Mouse (Mus musculus) embryonic facial prominence, embryonic 13.5 days (tissue): ENCODE measurements around the gene Panx1. TPM values are rescaled to one million over a fixed set of nuclear protein-coding genes. Genes with fewer than 3 reads are reported as not detected.

Experiments used
- ATAC-seq: fragments of 200-750 bp; cut with Nextera tagmentation; 2 replicates; pipeline ENCODE4 v1.8.0; 2017; ENCODE audit warnings: low read depth; ENCODE audit not compliant: insufficient number of reproducible peaks, insufficient read depth, low FRiP score, low TSS enrichment
- H3K27ac ChIP-seq: fragments of 300-500 bp; sonication (generic); 2 replicates; pipeline ENCODE4 v1.5.1; 2015; ENCODE audit warnings: moderate library complexity, mild to moderate bottlenecking, inconsistent platforms
- H3K27me3 ChIP-seq: fragments of 300-500 bp; sonication (generic); 2 replicates; pipeline ENCODE4 v1.6.1; 2015; ENCODE audit warnings: mild to moderate bottlenecking, inconsistent platforms
- H3K36me3 ChIP-seq: fragments of 300-500 bp; sonication (generic); 2 replicates; pipeline ENCODE4 v1.6.1; 2015; ENCODE audit warnings: mild to moderate bottlenecking, inconsistent platforms
- H3K4me1 ChIP-seq: fragments of 300-500 bp; sonication (generic); 2 replicates; pipeline ENCODE4 v1.6.1; 2015; ENCODE audit warnings: inconsistent platforms
- H3K4me2 ChIP-seq: fragments of 300-500 bp; sonication (generic); 2 replicates; pipeline ENCODE4 v1.6.1; 2015; ENCODE audit warnings: moderate library complexity, mild to moderate bottlenecking, inconsistent platforms
- H3K4me3 ChIP-seq: fragments of 300-500 bp; sonication (generic); 2 replicates; pipeline ENCODE4 v1.5.1; 2015; ENCODE audit warnings: mild to moderate bottlenecking, inconsistent platforms
- H3K9ac ChIP-seq: fragments of 300-500 bp; sonication (generic); 2 replicates; pipeline ENCODE4 v1.6.1; 2015; ENCODE audit warnings: mild to moderate bottlenecking, inconsistent platforms
- H3K9me3 ChIP-seq: fragments of 300-500 bp; sonication (generic); 2 replicates; pipeline ENCODE4 v1.6.1; 2016; ENCODE audit warnings: inconsistent platforms
- WGBS: fragments of 180-500 bp; shearing (Covaris S2); methylation state at CpG from one replicate; pipeline ENCODE4 v1.1.7; 2015; ENCODE audit warnings: mixed read lengths; 5-methylcytosine and 5-hydroxymethylcytosine counted together
- polyA plus RNA-seq: library from polyadenylated mRNA; unstranded; fragments of >200 nt; fragmentation: Nextera tagmentation; extraction: Ambion mirVana; gene quantifications from 2 replicates; pipeline ENCODE4 v1.2.1, GENCODE M21; 2015

Panx1 gene
- polyA plus RNA-seq, 1 experiment from 2014 or later = 52.7 TPM

DNA sequence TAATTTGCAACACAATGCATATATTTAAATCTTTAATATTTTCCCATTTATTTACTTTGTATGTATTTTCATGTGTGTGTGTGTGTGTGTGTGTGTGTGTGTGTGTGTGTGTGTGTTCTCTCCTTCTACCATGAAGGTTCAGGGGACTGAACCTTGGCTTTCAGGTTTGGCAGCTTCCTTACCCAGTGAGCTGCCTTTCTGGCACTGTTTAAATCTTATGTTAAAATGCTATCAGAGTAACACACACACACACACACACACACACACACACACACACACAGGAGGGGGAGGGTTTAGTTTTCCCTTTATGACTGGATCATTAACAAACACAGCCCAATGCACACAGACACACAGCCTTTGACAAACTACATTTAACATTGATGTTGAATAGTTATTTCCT is 8.0 kb downstream of the Panx1 start:
- H3K9ac ChIP-seq = no peak overlapping the region
- peaks cover 13% of the 10 kb centered on the region for H3K4me1 ChIP-seq
- H3K27ac ChIP-seq = no peak overlapping the region
- H3K36me3 ChIP-seq = peaks cover 7% of the 10 kb centered on the region; the same call in 1 of the 2 replicates
- no peak overlapping the region for H3K4me3 ChIP-seq
- H3K4me2 ChIP-seq = no peak overlapping the region
- no peaks in the 10 kb centered on the region for H3K9me3 ChIP-seq
- no peaks in the 10 kb centered on the region for H3K27me3 ChIP-seq
- no peak for ATAC-seq

DNA sequence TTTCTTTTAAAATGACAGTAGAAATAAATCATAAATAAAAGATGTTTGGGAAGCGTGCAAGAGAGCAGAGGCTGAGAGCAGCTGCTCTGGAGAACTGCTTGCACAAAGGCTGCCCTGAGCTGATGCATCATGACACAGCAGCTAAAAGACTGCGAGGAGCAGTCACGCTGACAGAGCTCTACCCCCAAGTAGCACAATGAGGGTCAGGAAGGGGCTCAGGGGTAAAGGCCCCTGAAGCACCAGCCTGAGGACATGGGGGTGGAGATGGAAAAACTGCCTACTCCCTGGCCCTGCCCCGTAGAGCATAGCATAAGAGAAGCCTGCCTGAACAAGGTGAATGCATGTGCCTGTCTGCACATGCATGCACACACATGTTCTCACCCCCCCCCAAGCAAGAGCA is 8.5 kb downstream of the Panx1 start:
- Histone ChIP-seq H3K4me3 (no peak overlapping the region), H3K4me2 (no peak overlapping the region), H3K27ac (peak overlapping the region; percentile 22; the same call in 1 of the 2 replicates), H3K4me1 (peaks cover 13% of the 10 kb centered on the region), H3K9me3 (no peaks in the 10 kb centered on the region), H3K9ac (no peak overlapping the region), H3K36me3 (peaks cover 9% of the 10 kb centered on the region), H3K27me3 (no peaks in the 10 kb centered on the region)
- 27% methylated on average over 4 of the region's 4 CpGs for WGBS
- no peak for ATAC-seq

DNA sequence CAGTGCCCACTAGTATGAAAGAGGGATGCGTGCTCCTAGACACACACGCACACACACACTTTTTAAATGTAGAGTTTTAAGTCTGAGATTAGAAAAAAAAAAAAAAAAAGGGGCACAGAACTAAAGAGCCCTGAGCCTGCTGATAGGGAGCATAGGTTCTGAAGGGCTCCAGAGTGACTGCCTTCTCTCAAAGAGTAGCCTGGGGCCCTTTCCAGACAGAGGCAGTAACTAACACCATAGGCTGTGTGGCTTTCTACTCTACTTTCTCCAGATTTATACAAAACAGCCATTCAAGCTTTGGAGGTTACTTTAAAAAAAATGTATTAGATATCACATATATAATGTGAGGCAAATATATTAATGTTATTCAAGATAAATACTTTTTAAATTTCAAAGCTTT is 8.9 kb downstream of the Panx1 start:
- Histone ChIP-seq H3K4me2 (no peak overlapping the region), H3K4me1 (peaks cover 13% of the 10 kb centered on the region), H3K4me3 (no peak overlapping the region), H3K27me3 (no peaks in the 10 kb centered on the region), H3K27ac (no peak overlapping the region), H3K36me3 (peaks cover 13% of the 10 kb centered on the region), H3K9ac (no peak overlapping the region), H3K9me3 (no peaks in the 10 kb centered on the region)
- ATAC-seq = no peak
- 83% methylated on average over 2 of the region's 2 CpGs for WGBS

DNA sequence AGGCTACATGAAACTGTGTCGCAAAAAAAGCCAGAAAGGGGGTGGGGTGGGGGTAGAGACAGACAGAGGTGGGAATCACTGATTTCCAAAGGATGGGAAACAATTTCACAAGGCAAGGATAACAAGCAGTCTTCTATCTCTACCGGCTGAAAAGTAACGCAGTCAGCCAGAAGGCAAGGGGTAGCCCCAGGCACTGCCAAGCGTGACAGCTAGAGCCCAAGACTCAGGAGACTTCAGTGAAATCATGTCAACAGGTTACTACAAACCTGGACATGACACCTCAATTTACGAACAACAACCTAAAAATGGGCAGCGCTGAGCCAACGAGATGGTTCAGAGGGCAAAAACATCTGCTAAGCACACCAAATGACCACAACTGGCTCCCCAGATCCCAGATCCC is 9.3 kb downstream of the Panx1 start:
- H3K9ac ChIP-seq = no peak overlapping the region
- H3K27ac ChIP-seq = no peak overlapping the region
- whole genome bisulfite sequencing = 82% methylated on average over 7 of the region's 7 CpGs
- H3K4me2 ChIP-seq = no peak overlapping the region
- H3K4me1 ChIP-seq = peaks cover 10% of the 10 kb centered on the region
- ATAC-seq = no peak
- no peaks in the 10 kb centered on the region for H3K9me3 ChIP-seq
- H3K36me3 ChIP-seq = peaks cover 13% of the 10 kb centered on the region
- no peak overlapping the region for H3K4me3 ChIP-seq
- no peaks in the 10 kb centered on the region for H3K27me3 ChIP-seq

DNA sequence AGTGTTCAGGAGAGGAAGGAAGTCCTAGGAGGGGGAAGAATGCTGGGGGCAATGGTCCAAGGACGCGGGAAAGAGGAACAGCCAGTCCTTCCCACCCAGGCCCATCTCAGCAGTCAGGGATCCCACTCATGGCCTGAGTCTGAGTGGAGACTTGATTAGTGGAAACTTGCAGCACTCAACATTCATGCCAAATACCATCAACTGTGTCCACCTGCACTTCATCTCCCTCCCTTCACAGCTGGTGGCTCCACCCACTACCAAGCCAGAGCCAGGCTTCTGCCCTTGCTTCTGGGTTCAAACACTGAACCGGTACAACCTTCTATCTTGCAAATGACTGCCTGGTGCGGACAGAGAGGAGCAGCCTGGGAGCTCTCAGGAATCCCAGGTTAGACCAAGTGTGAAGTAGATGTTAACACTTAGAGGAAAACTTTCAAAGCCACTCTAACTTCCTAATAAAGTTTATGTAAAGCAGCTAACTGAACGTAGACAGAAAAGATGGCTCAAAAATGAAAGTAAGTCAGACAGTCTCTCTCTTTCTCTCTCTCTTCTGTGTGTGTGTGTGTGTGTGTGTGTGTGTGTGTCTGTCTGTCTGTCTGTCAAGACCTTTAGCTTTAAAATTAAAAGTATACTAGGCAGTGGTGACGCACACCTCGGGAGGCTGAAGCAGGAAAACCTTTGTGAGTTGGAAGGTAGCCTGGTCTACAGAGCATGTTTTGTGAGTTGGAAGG is 10.6 kb downstream of the Panx1 start:
- WGBS = 79% methylated on average over 7 of the region's 7 CpGs
- peaks cover 15% of the 10 kb centered on the region for H3K36me3 ChIP-seq
- H3K4me1 ChIP-seq = peaks cover 9% of the 10 kb centered on the region
- H3K9ac ChIP-seq = no peak overlapping the region
- H3K27me3 ChIP-seq = no peaks in the 10 kb centered on the region
- no peak for ATAC-seq
- no peak overlapping the region for H3K4me3 ChIP-seq
- H3K27ac ChIP-seq = no peak overlapping the region
- H3K4me2 ChIP-seq = no peak overlapping the region
- H3K9me3 ChIP-seq = no peaks in the 10 kb centered on the region

DNA sequence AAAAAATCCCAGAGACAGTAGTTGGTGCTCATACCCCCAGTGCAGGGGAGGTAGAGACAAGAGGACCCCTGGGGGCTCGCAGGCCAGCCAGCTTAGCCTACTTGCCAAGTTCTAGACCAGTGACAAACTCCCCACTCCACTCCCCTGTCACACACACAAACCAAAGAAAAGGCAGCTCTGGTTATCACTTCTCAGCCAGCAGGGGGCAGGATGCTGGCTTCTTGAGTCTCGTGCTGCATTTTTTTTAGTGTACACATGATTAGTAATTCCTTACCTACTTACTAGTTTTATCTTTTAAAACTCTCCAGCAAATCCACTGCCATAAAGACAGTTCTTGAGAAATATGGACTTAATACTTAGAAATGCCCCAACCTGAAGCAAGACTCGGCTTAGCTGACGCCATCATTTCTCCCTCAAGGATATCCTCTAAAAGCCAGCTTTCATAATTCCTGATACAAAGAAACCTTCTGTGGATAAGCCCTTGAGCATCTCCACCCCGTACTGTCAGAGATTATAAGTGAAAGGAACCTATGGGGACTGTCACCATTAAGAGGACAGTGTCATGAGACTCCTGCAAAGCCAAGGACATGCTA is 11.6 kb downstream of the Panx1 start:
- Histone ChIP-seq H3K9ac (no peak overlapping the region), H3K9me3 (no peaks in the 10 kb centered on the region), H3K4me2 (no peak overlapping the region), H3K4me1 (peaks cover 9% of the 10 kb centered on the region), H3K27me3 (no peaks in the 10 kb centered on the region), H3K27ac (no peak overlapping the region), H3K36me3 (peaks cover 15% of the 10 kb centered on the region), H3K4me3 (no peak overlapping the region)
- ATAC-seq = no peak
- WGBS = 71% methylated on average over 5 of the region's 5 CpGs

DNA sequence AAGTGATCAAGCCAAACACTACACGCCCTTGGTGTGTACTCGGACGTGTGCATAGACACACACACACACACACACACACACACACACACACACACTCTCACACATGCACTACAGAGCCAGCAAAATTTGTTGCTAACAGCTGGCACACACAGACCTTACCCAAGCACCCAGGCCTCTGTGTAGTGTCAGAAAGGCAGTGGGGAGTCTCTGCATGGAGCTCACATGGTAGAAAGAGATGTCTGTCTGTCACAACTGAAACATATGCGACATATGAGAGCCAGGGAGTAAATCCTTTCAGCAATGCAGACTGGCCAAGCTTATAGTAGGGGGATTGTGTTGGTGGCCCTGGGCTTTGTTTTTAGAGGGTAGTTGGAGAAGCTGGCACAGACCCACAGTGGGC is 12.5 kb downstream of the Panx1 start:
- Histone ChIP-seq H3K4me3 (no peak overlapping the region), H3K27ac (no peak overlapping the region), H3K27me3 (no peaks in the 10 kb centered on the region), H3K9me3 (no peaks in the 10 kb centered on the region), H3K4me2 (no peak overlapping the region), H3K36me3 (peaks cover 15% of the 10 kb centered on the region), H3K4me1 (peaks cover 9% of the 10 kb centered on the region), H3K9ac (0 out of 2 replicates have a peak overlapping the region, but pooled peaks have one; percentile 27)
- ATAC-seq = no peak
- WGBS = 84% methylated on average over 4 of the region's 4 CpGs

DNA sequence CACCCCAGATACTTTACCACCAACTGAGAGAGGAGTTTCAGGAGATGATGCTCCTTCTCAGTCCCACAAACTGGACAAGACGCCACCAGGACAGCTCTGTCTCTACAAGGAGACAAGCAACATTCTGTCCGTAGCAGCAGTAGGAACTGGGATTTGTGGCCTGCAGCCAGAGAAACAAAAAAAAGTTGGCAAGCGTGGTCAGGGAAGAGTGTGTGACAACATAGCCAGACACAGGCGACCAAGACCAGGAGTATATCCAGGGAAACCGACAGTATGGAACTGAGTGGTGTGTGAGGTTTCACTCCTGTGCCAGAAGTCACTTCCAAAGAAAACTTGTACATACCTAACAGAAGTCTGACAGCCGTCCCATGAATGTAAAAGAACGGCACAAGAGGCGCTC is 14.5 kb downstream of the Panx1 start:
- H3K4me1 ChIP-seq = no peaks in the 10 kb centered on the region; the same call in 1 of the 2 replicates
- H3K4me3 ChIP-seq = no peak overlapping the region
- no peak overlapping the region for H3K4me2 ChIP-seq
- ATAC-seq = no peak
- H3K9ac ChIP-seq = no peak overlapping the region
- no peak overlapping the region for H3K27ac ChIP-seq
- peaks cover 24% of the 10 kb centered on the region for H3K36me3 ChIP-seq
- H3K9me3 ChIP-seq = no peaks in the 10 kb centered on the region; the same call in 1 of the 2 replicates
- no peaks in the 10 kb centered on the region for H3K27me3 ChIP-seq
- whole genome bisulfite sequencing = 78% methylated on average over 8 of the region's 8 CpGs

DNA sequence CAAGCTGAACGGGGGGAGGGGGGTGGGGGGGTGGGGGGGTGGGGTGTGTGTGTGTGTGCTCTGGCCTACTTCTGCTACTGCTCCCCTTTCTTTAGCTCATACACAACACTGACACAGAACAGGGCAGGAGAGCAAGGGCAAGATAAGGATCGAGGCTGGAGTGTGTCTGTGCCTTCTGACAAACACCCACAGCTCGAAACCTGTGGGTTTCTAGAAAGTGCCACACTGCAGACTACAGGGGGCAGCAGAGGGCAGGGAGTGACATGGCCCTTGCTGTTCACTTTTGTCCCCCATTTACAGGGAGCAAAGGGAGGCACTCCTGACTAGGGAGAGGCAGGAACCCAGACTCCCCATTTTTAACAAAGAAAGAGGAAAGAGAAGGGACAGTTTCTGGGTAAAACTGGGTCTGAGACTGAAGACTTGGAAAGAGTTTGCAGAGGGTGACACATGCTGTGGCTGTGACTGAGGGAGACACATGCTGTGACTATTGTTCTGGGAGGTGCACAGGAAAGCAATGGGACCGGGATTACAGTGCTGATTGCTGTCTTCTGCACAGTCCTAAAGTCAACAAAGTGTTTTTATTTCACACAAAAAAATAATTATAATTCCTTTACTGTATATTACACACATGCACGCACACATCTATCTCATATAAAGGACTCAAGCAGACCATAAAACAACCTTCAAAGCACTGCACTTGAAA is 16.1 kb downstream of the Panx1 start:
- no peak overlapping the region for H3K4me2 ChIP-seq
- H3K27me3 ChIP-seq = no peaks in the 10 kb centered on the region
- H3K4me1 ChIP-seq = no peaks in the 10 kb centered on the region
- H3K36me3 ChIP-seq = peaks cover 27% of the 10 kb centered on the region
- no peak overlapping the region for H3K27ac ChIP-seq
- 59% methylated on average over 5 of the region's 5 CpGs for WGBS
- no peaks in the 10 kb centered on the region; the same call in 1 of the 2 replicates for H3K9me3 ChIP-seq
- ATAC-seq = no peak
- no peak overlapping the region for H3K4me3 ChIP-seq
- H3K9ac ChIP-seq = no peak overlapping the region

DNA sequence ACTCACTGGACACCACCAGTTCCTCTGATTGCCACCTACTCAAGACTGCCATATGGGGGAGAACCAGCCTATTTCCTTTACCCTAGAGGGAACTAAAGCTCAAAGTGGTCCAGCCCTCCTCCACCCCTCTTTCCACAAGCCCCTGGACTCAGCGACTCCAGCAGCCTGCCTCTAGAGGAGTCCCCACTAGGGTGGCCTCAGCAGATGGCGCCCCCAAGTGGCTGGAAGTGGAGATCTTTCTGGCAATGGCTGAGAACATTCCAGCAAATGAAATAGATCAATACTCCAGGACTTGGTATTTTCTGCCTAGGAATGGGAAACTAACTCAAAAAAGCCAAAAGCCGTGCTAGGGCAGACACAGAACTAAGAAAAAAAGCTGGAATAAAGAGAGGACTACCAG is 17.6 kb downstream of the Panx1 start:
- Histone ChIP-seq H3K27ac (no peak overlapping the region), H3K36me3 (peaks cover 24% of the 10 kb centered on the region), H3K4me2 (no peak overlapping the region), H3K9me3 (no peaks in the 10 kb centered on the region; the same call in 1 of the 2 replicates), H3K27me3 (no peaks in the 10 kb centered on the region), H3K4me1 (no peaks in the 10 kb centered on the region), H3K4me3 (no peak overlapping the region), H3K9ac (no peak overlapping the region)
- ATAC-seq = no peak
- 75% methylated on average over 3 of the region's 3 CpGs for WGBS

DNA sequence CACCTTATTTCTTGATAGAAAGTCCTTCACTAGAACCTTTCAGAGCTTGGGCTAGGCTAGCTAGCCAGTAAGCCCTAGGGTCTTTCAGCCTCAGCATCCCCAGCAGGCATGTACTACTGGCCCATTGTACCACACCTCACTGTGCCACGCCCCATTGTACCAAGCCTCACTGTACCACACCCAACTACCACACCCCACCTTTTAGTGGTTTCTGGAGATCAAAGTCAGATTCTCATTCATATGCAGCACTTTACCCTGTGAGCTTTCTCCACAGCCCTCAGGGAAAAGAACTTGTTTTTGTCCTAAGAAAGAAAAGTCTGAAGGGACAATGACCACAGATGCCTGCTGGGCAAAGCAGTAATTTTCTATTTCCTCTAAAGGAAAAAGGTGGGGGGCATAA is 22.2 kb downstream of the Panx1 start:
- no peak for ATAC-seq
- peaks cover 39% of the 10 kb centered on the region for H3K36me3 ChIP-seq
- WGBS = 85% methylated on average over 1 of the region's 1 CpGs

DNA sequence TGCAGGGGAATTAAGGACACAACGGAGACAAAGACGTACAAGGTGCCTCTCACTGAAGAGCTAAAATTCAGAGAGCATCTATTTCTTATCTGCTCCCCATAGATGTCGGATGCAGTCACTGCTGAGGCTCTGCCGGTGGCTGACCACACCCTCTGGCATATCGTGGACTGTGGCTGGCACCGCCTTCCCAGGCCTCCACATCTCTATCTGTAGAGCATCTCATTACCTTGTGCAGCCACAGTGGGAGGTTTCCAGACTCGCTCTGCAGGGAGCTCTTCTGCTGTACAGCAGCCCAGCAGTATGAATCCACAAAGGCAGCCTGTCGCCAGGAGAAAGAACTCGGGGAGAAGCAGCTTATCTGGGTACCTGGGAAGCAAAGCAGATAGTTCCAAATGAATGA is 24.1 kb downstream of the Panx1 start:
- no peaks in the 10 kb centered on the region for H3K27me3 ChIP-seq
- H3K4me1 ChIP-seq = no peaks in the 10 kb centered on the region
- no peak overlapping the region for H3K4me2 ChIP-seq
- whole genome bisulfite sequencing = 82% methylated on average over 9 of the region's 9 CpGs
- no peaks in the 10 kb centered on the region; the same call in 1 of the 2 replicates for H3K9me3 ChIP-seq
- peaks cover 39% of the 10 kb centered on the region for H3K36me3 ChIP-seq
- no peak overlapping the region for H3K4me3 ChIP-seq
- no peak overlapping the region for H3K27ac ChIP-seq
- ATAC-seq = no peak
- no peak overlapping the region for H3K9ac ChIP-seq

More for the DNA sequence above, 22.2 kb downstream of the Panx1 start:
- H3K9me3 ChIP-seq = no peaks in the 10 kb centered on the region; the same call in 1 of the 2 replicates
- H3K27me3 ChIP-seq = no peaks in the 10 kb centered on the region
- H3K27ac ChIP-seq = no peak overlapping the region
- H3K4me1 ChIP-seq = no peaks in the 10 kb centered on the region
- H3K4me3 ChIP-seq = no peak overlapping the region
- no peak overlapping the region for H3K4me2 ChIP-seq
- no peak overlapping the region for H3K9ac ChIP-seq
